Mouse (Mus musculus) hindbrain, embryonic 14.5 days (tissue): ENCODE data around the gene Kif2c. TPM values are rescaled to one million over a fixed set of nuclear protein-coding genes. Genes with fewer than 3 reads are reported as not detected.

Experiments used
- ATAC-seq: fragments of 200-750 bp; cut with Nextera tagmentation; 2 replicates; pipeline ENCODE4 v1.8.0; 2017; ENCODE audit warnings: moderate number of reproducible peaks, mild to moderate bottlenecking, moderate TSS enrichment, moderate library complexity; ENCODE audit not compliant: low FRiP score
- DNase-seq: peaks from one replicate; pipeline ENCODE4 v3.0.0-alpha.2; 2015; ENCODE audit warnings: low spot score
- H3K27ac ChIP-seq: fragments of 300-500 bp; sonication (generic); 2 replicates; pipeline ENCODE4 v1.5.1; 2014; ENCODE audit warnings: mild to moderate bottlenecking, moderate library complexity
- H3K27me3 ChIP-seq: fragments of 300-500 bp; sonication (generic); 2 replicates; pipeline ENCODE4 v1.6.1; 2014; ENCODE audit warnings: mild to moderate bottlenecking, low read length, mixed read lengths; ENCODE audit not compliant: control insufficient read depth, insufficient read depth
- H3K36me3 ChIP-seq: fragments of 300-500 bp; sonication (generic); replicated peaks from 2 replicates; pipeline ENCODE4 v1.6.1; 2014; ENCODE audit not compliant: control insufficient read depth, insufficient read depth
- H3K4me1 ChIP-seq: fragments of 300-500 bp; sonication (generic); replicated peaks from 2 replicates; pipeline ENCODE4 v1.6.1; 2014; ENCODE audit warnings: antibody characterized with exemption, low read length, mixed read lengths; ENCODE audit not compliant: control insufficient read depth, insufficient read depth
- H3K4me2 ChIP-seq: fragments of 300-500 bp; sonication (generic); replicated peaks from 2 replicates; pipeline ENCODE4 v1.6.1; 2014; ENCODE audit warnings: mild to moderate bottlenecking, moderate library complexity
- H3K4me3 ChIP-seq: fragments of 300-500 bp; sonication (generic); replicated peaks from 2 replicates; pipeline ENCODE4 v1.5.1; 2014; ENCODE audit warnings: mild to moderate bottlenecking, low read length
- H3K9ac ChIP-seq: fragments of 300-500 bp; sonication (generic); 2 replicates; pipeline ENCODE4 v1.6.1; 2014
- H3K9me3 ChIP-seq: fragments of 300-500 bp; sonication (generic); 2 replicates; pipeline ENCODE4 v1.6.1; 2016; ENCODE audit warnings: low read length; ENCODE audit not compliant: control insufficient read depth
- WGBS: fragments of 180-500 bp; shearing (Covaris S2); extraction: QIAGEN DNeasy Blood & Tissue Kit; methylation state at CpG from one replicate; pipeline ENCODE4 v1.1.7; 2014; 5-methylcytosine and 5-hydroxymethylcytosine counted together
- polyA plus RNA-seq: library from polyadenylated mRNA; unstranded; fragments of >200 nt; fragmentation: Nextera tagmentation; extraction: Ambion mirVana; gene quantifications from 2 replicates; pipeline ENCODE4 v1.2.1, GENCODE M21; 2014

Gene Kif2c
- polyA plus RNA-seq = 8.6 and 10.3 TPM in 2 replicates

DNA sequence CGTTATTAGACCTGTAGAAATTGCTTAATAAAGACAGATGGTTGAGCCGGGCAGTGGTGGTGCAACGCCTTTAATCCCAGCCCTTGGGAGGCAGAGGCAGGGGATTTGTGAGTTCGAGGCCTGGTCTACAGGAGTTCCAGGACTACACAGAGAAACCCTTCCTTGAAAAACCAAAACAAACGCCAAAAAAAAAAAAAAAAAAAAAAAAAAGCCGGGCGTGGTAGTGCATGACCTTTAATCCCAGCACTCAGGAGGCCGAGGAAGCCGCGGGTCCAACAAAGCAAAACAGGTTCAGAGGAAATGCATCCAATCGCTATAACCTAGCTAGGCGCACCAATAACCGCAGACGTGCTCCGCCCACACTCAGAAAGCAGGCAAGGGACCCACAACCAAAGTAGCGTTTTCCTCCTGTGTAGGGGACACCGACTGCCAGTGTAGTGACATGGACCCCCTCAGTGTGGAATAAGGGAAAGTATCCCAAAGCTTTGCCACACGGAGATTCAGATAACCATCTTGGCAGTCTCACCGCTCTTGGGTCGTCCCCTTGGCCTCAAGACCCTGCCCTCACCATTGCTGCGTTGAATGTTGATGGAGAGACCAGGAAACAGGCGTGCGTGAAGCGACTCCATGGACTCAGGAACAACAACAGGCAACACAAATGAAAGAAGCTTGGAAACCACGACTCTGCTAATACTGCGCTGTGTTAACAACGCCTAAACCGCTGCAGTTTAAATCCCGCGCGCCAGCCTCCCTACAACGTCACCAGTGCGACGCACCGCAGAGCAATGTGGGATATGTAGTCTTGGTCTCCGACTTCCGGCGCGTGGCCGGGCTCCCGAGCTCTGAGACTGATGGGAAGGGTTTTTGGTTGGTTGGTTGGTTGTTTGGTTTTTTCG lies at the start of gene Kif2c:
Gene Kif2c (minus strand): TSS at position 777 of the 896 bp plus-strand sequence.
- DNase-seq = peak; percentile 98
- H3K4me3 ChIP-seq = peak within 1 kb of the TSS; percentile 44
- no peaks in the 10 kb centered on the region for H3K9me3 ChIP-seq
- WGBS = 2% methylated on average over 42 of the region's 42 CpGs
- H3K27ac ChIP-seq = peak within 1 kb of the TSS; percentile 72; the same call in 1 of the 2 replicates
- H3K4me2 ChIP-seq = peak within 1 kb of the TSS; percentile 78
- H3K9ac ChIP-seq = peak within 1 kb of the TSS; percentile 63
- H3K36me3 ChIP-seq = no peaks in the 10 kb centered on the region
- H3K4me1 ChIP-seq = peaks cover 7% of the 10 kb centered on the region
- no peaks in the 10 kb centered on the region for H3K27me3 ChIP-seq
- ATAC-seq = peak; percentile 99

DNA sequence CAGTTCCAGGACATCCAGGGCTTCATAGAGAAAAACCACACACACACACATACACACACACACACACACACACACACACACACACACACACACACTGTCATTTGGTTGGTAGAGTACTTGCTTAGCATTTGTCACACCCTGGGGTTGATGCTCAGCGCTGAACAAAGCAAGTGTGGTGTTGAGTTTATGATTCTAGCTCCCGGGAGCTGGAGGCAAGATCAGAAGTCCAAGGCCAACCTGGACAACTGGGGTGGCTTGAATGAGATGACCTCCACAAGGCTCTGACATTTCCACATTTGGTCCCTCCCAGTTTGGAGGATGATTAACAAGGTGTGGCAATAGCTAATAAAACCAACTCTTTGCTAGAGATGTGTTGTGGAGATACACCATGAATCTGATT lies 48.8 kb upstream of the Kif2c start:
- no peak overlapping the region for H3K4me3 ChIP-seq
- 85% methylated on average over 2 of the region's 2 CpGs for WGBS
- DNase-seq (no peak), ATAC-seq (no peak)
- H3K4me2 ChIP-seq = no peak overlapping the region
- no peaks in the 10 kb centered on the region for H3K36me3 ChIP-seq
- H3K27me3 ChIP-seq = no peaks in the 10 kb centered on the region
- no peaks in the 10 kb centered on the region for H3K9me3 ChIP-seq
- no peaks in the 10 kb centered on the region for H3K4me1 ChIP-seq
- no peak overlapping the region for H3K27ac ChIP-seq
- H3K9ac ChIP-seq = no peak overlapping the region

DNA sequence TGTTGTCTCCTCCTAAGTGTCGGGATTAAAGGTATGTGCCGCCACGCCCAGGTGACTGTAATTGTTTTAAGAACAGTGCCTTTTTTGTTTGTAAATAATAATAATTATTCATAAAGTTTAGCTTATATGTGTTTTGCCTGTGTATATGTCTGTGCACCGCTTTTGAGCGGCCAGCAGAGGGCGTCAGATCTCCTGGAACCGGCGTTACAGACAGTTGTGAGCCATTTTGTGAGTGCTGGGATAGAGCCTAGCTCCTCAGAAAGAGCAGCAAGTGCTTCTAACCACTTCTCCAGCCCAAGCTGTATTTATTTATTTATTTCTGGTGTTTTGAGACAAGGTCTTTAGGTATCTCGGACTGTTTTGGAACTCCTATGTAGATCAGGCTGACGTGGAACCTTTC lies 47.9 kb upstream of the Kif2c start:
- ATAC-seq (no peak), DNase-seq (no peak)
- Histone ChIP-seq H3K27me3 (no peaks in the 10 kb centered on the region), H3K4me2 (no peak overlapping the region), H3K4me3 (no peak overlapping the region), H3K27ac (no peak overlapping the region), H3K4me1 (no peaks in the 10 kb centered on the region), H3K36me3 (no peaks in the 10 kb centered on the region), H3K9me3 (no peaks in the 10 kb centered on the region), H3K9ac (no peak overlapping the region)
- 49% methylated on average over 10 of the region's 10 CpGs for WGBS

GRCm38 (mm10) chr4:117229590-117229989 lies 47.2 kb upstream of the Kif2c start:
- ATAC-seq = no peak
- no peak overlapping the region for H3K4me2 ChIP-seq
- DNase-seq = no peak
- H3K4me1 ChIP-seq = no peaks in the 10 kb centered on the region
- H3K27me3 ChIP-seq = no peaks in the 10 kb centered on the region
- WGBS = 74% methylated on average over 15 of the region's 15 CpGs
- H3K36me3 ChIP-seq = no peaks in the 10 kb centered on the region
- H3K9ac ChIP-seq = no peak overlapping the region
- H3K9me3 ChIP-seq = no peaks in the 10 kb centered on the region
- no peak overlapping the region for H3K4me3 ChIP-seq
- no peak overlapping the region for H3K27ac ChIP-seq

DNA sequence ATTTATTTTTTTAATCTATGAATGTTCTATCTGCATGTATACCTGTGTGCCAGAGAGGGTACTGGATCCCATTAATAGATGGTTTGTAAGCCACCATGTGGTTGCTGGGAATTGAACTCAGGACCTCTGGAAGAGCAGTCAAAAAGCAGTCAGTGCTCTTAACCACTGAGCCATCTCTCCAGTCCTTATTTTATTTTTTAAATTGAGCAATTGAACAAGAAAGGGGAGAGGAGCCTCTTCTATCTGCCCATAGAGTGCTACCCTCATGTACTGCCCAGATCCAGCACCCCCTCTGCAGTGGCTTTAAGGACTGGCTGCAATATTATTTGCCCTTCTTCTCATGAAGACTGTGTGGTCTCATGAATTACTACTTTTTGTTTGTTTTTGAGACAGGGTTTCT lies 42.8 kb upstream of the Kif2c start:
- no peak for DNase-seq
- Histone ChIP-seq H3K9me3 (no peaks in the 10 kb centered on the region), H3K27me3 (no peaks in the 10 kb centered on the region)

GRCm38 (mm10) chr4:117224122-117224521 lies 41.7 kb upstream of the Kif2c start:
- no peak overlapping the region for H3K9ac ChIP-seq
- H3K27ac ChIP-seq = no peak overlapping the region
- 80% methylated on average over 8 of the region's 8 CpGs for WGBS
- ATAC-seq (no peak), DNase-seq (no peak)
- H3K9me3 ChIP-seq = no peaks in the 10 kb centered on the region
- H3K4me3 ChIP-seq = no peak overlapping the region
- no peak overlapping the region for H3K4me2 ChIP-seq
- no peaks in the 10 kb centered on the region for H3K4me1 ChIP-seq
- H3K36me3 ChIP-seq = no peaks in the 10 kb centered on the region
- H3K27me3 ChIP-seq = no peaks in the 10 kb centered on the region

More for the DNA sequence above, 42.8 kb upstream of the Kif2c start:
- no peak overlapping the region for H3K4me2 ChIP-seq
- H3K4me3 ChIP-seq = no peak overlapping the region
- H3K27ac ChIP-seq = no peak overlapping the region
- H3K4me1 ChIP-seq = no peaks in the 10 kb centered on the region
- no peak overlapping the region for H3K9ac ChIP-seq
- no peaks in the 10 kb centered on the region for H3K36me3 ChIP-seq
- ATAC-seq = no peak

DNA sequence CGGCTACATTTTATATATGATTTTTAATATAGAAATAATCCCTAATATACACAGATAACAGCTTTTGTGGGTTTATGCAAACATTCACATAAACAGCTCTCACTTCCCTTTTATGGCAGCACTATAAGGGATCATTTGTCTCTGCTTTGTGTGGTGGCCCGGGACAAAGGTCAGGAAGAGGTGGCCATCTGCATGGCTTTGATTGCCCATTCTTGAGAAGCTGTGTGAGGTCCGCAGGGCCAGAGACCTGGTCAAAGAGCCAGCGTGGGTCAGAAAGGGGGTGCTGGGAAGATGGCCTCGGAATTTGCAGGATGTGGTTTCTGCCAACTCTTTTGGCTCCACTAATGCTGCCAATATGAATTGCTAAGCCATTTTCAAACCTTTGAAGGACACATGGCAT lies 40.6 kb upstream of the Kif2c start:
- no peak overlapping the region for H3K27ac ChIP-seq
- H3K27me3 ChIP-seq = no peaks in the 10 kb centered on the region
- H3K9ac ChIP-seq = no peak overlapping the region
- DNase-seq (no peak), ATAC-seq (no peak)
- no peaks in the 10 kb centered on the region for H3K36me3 ChIP-seq
- H3K4me2 ChIP-seq = no peak overlapping the region
- H3K4me3 ChIP-seq = no peak overlapping the region
- H3K9me3 ChIP-seq = no peaks in the 10 kb centered on the region
- no peaks in the 10 kb centered on the region for H3K4me1 ChIP-seq
- 33% methylated on average over 5 of the region's 5 CpGs for WGBS

DNA sequence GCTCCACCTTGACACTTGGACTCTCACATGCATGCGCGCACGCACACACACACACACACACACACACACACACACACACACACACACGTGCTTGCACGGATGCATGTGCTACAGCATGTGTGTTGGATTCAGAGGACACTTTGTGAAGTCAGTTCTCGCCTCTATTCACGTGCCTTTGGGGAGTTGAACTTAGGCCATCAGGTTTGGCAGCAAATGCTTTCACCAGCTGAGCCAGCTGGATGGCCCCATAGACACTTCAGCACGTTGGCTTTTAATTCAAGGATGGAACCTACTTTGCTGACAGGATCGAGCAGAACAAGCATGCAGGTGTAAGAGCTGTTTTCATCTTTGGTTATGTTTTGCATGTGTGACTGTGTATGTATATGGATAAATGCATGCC lies 39.4 kb upstream of the Kif2c start:
- Histone ChIP-seq H3K9ac (no peak overlapping the region), H3K9me3 (no peaks in the 10 kb centered on the region), H3K4me3 (no peak overlapping the region), H3K27me3 (no peaks in the 10 kb centered on the region), H3K27ac (no peak overlapping the region), H3K4me2 (no peak overlapping the region), H3K36me3 (no peaks in the 10 kb centered on the region), H3K4me1 (no peaks in the 10 kb centered on the region)
- WGBS = 82% methylated on average over 9 of the region's 9 CpGs
- ATAC-seq = no peak
- no peak for DNase-seq

DNA sequence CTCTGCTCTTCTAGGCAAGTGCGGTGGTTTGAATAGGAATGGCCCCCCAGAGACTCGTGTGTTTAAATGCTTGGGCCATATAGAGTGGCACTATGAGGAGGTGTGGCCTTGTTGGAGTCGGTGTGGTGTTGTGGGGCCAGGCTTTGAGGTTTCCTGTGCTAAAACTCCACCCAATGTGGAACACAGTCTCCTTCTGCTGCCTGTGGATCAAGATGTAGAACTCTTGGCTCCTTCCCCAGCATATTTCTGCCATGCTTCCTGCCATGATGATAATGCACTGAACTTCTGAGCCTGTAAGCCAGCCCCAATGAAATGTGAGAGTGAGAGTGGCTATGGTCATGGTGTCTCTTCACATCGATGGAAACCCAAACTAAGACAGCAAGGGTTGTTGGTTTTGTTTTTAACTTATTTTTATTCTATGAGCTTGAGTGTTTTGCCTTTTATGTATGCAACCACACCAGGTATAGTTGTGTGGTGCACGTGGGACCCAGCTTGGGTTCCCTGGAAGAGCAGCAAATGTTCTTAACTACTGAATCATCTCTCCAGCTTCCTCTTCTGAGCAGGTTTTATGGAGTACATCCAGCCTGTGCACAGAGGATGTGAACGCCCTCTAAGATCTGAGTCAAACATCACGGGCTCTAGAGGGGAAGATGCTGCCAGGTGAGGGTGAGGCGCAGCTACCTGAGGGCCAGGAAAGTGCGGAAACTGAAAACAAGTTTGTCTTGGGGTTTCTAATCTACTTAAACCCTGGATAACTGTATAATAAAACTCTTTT lies 38.5 kb upstream of the Kif2c start:
- DNase-seq (no peak), ATAC-seq (no peak)
- Histone ChIP-seq H3K4me1 (no peaks in the 10 kb centered on the region), H3K9me3 (no peaks in the 10 kb centered on the region), H3K4me2 (no peak overlapping the region), H3K27ac (no peak overlapping the region), H3K4me3 (no peak overlapping the region), H3K36me3 (no peaks in the 10 kb centered on the region), H3K27me3 (no peaks in the 10 kb centered on the region), H3K9ac (no peak overlapping the region)
- 80% methylated on average over 9 of the region's 9 CpGs for WGBS
